Mouse (Mus musculus) layer of hippocampus, postnatal 10 days (tissue): ENCODE results near the gene Stx8. TPM values are rescaled to one million over a fixed set of nuclear protein-coding genes. Genes with fewer than 3 reads are reported as not detected.

Experiments
- DNase-seq, 2 experiments: peaks; one replicate each; pipeline ENCODE4 v3.0.0; 2021; ENCODE audit warnings: low spot score in 2 of 2
- total RNA-seq, 2 experiments: library from RNA; stranded (reverse); gene quantifications; 2 replicates each; pipeline ENCODE4 v1.2.3; 2021

The Stx8 gene
- total RNA-seq, 2 experiments from 2014 or later, result 27.2 to 37.8 TPM

GRCm38 (mm10) chr11:68034422-68034821 lies 68.4 kb downstream of the Stx8 start:
- no peak for DNase-seq

DNA sequence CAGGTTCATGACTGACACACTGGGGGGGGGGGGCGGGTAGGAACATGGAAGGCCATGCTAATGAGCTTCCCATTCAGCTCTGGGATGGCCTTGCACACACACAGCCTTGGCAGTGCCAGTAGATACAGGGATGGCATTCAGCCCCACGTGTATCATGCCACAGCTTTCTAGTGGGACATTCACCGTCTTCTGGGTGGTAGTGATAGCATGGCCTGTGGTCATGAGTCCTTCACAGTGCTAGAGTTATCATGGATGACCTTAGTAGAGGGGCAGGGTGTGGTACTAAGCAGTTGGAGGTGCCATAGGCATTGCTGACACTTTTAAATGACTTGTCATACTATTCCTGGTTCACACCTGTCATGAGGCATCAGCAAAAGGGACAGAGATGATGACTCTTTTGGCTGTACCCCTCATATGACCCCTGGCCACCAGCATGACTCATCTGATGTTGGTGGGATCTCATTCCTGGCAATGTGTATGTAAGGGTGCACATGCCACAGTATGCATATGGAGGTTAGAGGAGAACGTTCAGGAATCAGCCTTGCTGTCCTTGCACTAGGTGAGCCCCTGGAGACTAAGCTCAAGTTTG lies 69.4 kb downstream of the Stx8 start:
- no peak for DNase-seq

DNA sequence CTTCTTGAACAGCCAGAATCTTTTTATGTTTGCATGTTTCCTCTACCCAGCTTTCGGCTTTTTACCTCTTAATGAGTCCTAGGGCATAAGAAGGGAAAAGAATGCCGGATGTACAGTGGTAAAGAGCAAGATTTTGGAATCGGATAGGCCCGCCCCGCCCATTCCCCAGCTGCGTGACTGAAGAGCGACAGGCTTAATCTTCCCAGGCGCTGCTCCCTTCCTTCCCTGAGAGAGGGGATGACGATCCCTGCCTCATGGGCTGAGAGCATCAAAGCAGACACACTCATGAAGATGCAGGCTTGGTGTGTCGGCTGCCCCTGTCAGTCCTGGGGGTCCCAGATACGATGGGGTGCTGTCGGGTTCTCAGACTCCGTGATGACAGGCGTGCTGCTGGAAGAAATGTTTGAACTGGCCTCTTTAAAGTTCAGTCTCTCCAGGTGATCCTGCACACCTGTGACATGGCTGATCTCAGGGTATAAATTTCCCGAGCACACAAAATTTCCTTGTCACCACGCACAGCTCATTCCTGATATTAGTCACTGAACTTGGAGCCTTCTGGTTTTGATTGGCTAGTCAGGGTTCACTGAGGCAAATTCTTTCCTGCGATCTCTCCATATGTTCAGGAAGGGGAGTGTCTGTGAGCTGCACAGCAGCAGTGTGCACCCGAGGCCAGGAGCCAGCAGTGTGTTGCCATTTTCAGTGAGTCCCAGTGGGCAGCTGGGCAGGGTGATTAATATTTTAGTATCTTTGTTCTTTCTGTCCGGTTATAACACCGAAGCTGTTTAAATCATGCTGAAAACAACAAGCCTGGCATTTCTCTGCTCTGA lies 70.4 kb downstream of the Stx8 start:
- no peak for DNase-seq

DNA sequence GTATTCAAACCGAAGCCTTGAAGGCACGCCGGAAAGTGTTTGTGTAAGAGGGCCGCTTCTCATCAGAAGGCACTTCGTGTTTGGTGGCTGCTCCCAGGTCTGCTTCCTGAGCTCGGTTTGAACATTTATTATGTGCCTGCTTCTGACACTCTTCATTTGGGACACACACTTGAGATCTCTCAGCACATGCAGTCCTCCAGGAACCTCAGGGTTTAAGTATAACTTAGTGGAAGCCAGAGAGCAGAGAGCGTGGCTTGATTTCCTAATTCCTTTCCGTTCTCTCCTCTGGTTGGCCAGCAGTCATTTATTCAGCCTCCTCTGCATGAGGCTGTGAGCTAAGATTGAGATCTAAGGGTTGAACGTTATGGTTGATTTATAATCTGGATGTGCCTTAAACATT lies 71.1 kb downstream of the Stx8 start:
- no peak for DNase-seq

GRCm38 (mm10) chr11:68038101-68038500 lies 72.1 kb downstream of the Stx8 start:
- DNase-seq, result no peak

- DNase-seq, result no peak
Observed at GRCm38 (mm10) chr11:68044181-68044580, 78.2 kb downstream of the Stx8 start.

- no peak for DNase-seq
Observed at GRCm38 (mm10) chr11:68046916-68047315, 80.9 kb downstream of the Stx8 start.

GRCm38 (mm10) chr11:68049261-68050165 lies 83.5 kb downstream of the Stx8 start:
- peak; percentile 25 to 29 for DNase-seq

DNA sequence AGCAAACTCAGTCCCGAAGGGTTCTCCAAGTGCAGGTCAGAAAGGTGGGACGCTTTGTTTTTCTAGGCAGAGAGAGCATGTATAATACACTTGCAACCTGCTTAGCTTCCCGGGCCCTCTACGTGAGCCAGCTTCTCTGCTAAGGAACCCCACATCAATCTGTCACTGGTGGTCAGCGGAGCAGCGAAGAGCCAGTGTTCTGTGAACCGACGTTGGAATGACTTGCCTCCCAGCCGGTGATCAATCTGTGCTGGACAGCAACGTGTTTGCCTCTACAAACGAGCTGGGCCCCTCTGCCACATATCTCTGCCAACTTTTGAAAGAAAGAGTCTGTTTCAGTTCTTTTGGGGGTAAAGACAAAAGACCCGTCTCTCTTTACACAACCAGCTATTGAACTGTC lies 84.7 kb downstream of the Stx8 start:
- peak; percentile 25 to 35 for DNase-seq

GRCm38 (mm10) chr11:68051305-68051704 lies 85.3 kb downstream of the Stx8 start:
- DNase-seq, result no peak

GRCm38 (mm10) chr11:68058466-68059201 lies 92.6 kb downstream of the Stx8 start:
- no peak for DNase-seq

- no peak for DNase-seq
Observed at GRCm38 (mm10) chr11:68060651-68061050, 94.7 kb downstream of the Stx8 start.

DNA sequence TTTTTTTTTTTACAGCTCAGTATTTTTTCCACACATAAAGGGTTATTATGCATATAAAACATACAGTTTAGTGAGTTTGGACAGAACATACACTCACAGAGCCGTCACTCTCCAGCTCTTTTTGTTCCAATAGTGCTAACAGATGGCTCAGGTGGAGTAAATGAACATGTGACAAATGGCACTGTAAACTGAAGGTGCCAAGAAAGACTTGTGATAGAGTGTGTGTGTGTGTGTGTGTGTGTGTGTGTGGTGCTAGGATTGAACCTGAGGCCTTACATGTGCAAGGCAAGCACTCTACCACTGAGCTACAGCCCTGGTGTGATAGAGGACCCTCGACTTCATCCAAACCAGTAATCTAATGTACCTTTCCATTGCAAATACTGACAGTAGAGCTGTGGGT lies 96.1 kb downstream of the Stx8 start:
- no peak for DNase-seq

GRCm38 (mm10) chr11:68067806-68068205 lies 101.8 kb downstream of the Stx8 start:
- DNase-seq, result no peak

DNA sequence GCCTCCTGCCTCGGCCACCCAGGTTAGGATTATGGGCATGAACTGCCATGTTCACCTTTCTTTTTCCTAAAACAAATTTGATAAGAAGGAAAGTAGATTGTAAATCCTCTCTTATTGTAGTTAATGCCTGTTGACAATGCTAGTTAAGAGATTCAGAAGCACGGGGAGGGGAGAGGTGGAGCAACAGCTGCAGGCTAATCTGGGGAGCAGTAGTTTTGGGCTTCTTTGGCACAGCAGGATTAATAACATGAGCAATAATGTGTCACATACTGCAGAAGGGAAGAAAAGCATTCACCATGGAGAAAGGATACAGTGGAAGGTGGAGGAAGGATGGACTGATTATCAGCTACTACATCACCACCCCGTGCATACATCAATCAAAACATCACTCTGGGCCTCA lies 104.1 kb downstream of the Stx8 start:
- no peak for DNase-seq

DNA sequence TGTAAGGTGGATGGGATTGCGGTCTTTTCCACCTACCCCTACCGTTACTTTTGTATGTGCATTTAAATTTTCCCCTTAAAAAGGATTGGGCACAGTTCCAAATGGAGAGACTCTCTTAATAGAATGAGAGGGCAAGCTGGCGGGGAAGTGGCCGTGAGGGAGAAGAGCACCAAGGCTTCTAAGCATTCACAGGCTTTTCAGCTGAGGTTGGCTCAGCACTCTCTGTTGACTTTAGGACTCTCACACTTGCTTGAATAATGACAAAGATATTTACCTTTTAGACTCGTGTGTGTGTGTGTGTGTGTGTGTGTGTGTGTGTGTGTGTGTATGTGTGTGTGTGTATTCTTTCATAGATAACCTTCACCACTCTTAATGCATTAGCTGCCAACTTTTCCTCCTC lies 105.8 kb downstream of the Stx8 start:
- no peak for DNase-seq

GRCm38 (mm10) chr11:68072597-68073210 lies 106.7 kb downstream of the Stx8 start:
- DNase-seq, result no peak

DNA sequence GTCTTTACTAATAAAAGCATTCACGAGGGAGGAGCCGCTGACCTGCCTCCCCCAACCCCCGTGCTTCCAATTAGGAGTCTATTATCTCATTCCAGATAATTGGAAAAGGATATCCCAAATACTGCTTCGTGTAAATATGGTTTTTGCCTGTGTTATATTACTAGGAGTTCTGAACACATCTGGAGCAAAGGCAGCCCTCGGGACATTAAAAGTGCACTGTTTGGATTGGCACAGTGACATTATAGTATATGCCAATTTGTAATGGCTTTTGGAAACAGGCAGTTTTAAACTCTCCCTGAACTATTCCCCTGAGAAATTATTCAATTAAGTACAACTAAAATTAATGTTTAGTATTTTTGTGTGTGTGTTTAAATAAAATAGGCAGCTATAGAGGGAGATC lies 108.7 kb downstream of the Stx8 start:
- no peak for DNase-seq

- no peak for DNase-seq
Observed at GRCm38 (mm10) chr11:68075331-68075730, 109.3 kb downstream of the Stx8 start.

- DNase-seq, result no peak
Observed at GRCm38 (mm10) chr11:68079756-68080155, 113.8 kb downstream of the Stx8 start.

DNA sequence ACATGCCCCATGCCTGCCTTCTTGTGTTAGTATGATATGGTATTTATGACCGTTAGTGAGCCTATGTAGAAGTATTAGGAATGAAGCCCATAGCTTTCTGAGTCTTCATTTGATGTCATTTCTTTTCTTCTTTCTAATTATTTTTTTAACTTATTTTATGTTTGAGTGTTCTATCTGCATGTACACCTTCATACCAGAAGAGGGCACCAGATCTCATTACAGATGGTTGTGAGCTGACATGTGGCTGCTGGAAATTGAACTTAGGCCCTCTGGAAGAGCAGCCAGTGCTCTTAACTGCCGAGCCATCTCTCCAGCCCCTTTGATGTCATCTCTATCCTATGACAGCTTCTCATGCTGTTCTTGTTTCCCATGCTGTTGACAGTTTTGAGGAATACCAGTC lies 115.0 kb downstream of the Stx8 start:
- no peak for DNase-seq
